Mouse (Mus musculus) lung, embryonic 16.5 days (tissue): ENCODE results near the gene Xrn1. TPM values are rescaled to one million over a fixed set of nuclear protein-coding genes. Genes with fewer than 3 reads are reported as not detected.

ENCODE experiments used
- polyA plus RNA-seq: library from polyadenylated mRNA; unstranded; fragments of >200 nt; fragmentation: Nextera tagmentation; extraction: Ambion mirVana; gene quantifications from 2 replicates; pipeline ENCODE4 v1.2.1, GENCODE M21; 2015

Gene Xrn1
- polyA plus RNA-seq, 1 experiment from 2014 or later, result 17.1 TPM

Other genes with a start within 250 kb of the Xrn1 start
- 4.0 and 4.6 TPM in 2 replicates for gene Trpc1, start 204.4 kb upstream of the Xrn1 start, polyA plus RNA-seq
- gene Pls1, start 109.4 kb upstream of the Xrn1 start, polyA plus RNA-seq, result 10.2 and 10.4 TPM in 2 replicates
- 15.1 and 15.2 TPM in 2 replicates for gene Atr, start 97.2 kb upstream of the Xrn1 start, polyA plus RNA-seq
- gene Gk5, start 164.6 kb downstream of the Xrn1 start, polyA plus RNA-seq, result 3.3 and 3.7 TPM in 2 replicates
- gene Tfdp2, start 241.5 kb downstream of the Xrn1 start, polyA plus RNA-seq, result 39.2 and 42.5 TPM in 2 replicates